Mouse (Mus musculus): ENCODE measurements around the gene Tnnt2. TPM values are rescaled to one million over a fixed set of nuclear protein-coding genes. Genes with fewer than 3 reads are reported as not detected.

The Tnnt2 gene
- polyA plus RNA-seq, 1 experiment from 2014 or later, result 10.4 TPM

DNA sequence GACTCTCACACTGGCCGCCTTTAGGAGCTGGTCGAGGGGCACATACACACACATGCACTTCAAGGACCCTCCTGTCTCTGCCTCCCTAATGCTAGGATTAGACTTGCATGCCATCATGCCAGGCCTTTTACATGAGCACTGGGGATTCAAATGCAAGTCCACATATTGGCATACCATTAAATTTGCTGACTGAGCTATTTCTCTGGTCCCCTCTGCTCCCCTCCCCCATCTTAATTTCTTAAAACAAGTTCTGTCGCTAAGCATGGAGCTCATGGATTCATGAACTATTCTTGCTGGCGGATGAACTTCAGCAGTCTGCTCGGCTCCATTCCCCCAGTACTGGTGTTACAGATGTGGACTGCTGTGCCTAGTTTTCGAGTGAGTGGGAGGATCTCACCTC is 56.6 kb downstream of the Tnnt2 start:
- Histone ChIP-seq H3K27me3 (ENCODE audit: control insufficient read depth, insufficient read depth, low read length) (no peaks in the 10 kb centered on the region), H3K27ac (ENCODE audit: low read length) (no peak overlapping the region), H3K9me3 (ENCODE audit: control insufficient read depth, low read depth, low read length) (no peaks in the 10 kb centered on the region), H3K4me3 (ENCODE audit: low read depth, low read length) (no peak overlapping the region), H3K9ac (replicated peaks; ENCODE audit: low read depth, low read length) (no peak overlapping the region), H3K36me3 (ENCODE audit: control insufficient read depth, insufficient read depth, low read length) (no peaks in the 10 kb centered on the region), H3K4me2 (replicated peaks; ENCODE audit: low read depth, low read length) (no peak overlapping the region), H3K4me1 (ENCODE audit: control insufficient read depth, insufficient read depth, low read length) (no peaks in the 10 kb centered on the region)
- WGBS, result 76% methylated on average over 6 of the region's 6 CpGs
- ATAC-seq (ENCODE audit: insufficient number of reproducible peaks, insufficient read depth, low FRiP score, low read depth), result no peak

DNA sequence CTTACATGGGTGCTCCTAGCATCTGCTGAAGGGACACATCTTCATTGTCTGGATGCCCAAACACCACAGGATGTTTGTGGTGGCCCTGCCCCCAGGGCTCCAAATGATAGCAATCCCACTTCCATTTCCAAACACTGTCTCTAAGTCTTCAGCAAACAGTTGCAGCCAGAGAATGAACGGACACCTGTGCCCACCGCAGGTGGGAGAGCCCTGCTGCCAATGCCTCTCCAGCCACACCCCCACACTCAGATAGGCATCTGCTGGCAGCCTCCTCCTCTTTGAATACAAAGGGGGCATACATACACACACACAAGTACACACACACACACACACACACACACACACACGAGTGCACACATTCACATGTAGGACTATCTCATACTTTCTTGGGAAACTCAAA is 57.2 kb downstream of the Tnnt2 start:
- Histone ChIP-seq H3K9ac (replicated peaks; ENCODE audit: low read depth, low read length) (no peak overlapping the region), H3K4me3 (ENCODE audit: low read depth, low read length) (no peak overlapping the region), H3K27me3 (ENCODE audit: control insufficient read depth, insufficient read depth, low read length) (no peaks in the 10 kb centered on the region), H3K27ac (ENCODE audit: low read length) (no peak overlapping the region), H3K9me3 (ENCODE audit: control insufficient read depth, low read depth, low read length) (no peaks in the 10 kb centered on the region), H3K4me1 (ENCODE audit: control insufficient read depth, insufficient read depth, low read length) (no peaks in the 10 kb centered on the region), H3K4me2 (replicated peaks; ENCODE audit: low read depth, low read length) (no peak overlapping the region), H3K36me3 (ENCODE audit: control insufficient read depth, insufficient read depth, low read length) (no peaks in the 10 kb centered on the region)
- 83% methylated on average over 3 of the region's 3 CpGs for WGBS
- ATAC-seq (ENCODE audit: insufficient number of reproducible peaks, insufficient read depth, low FRiP score, low read depth), result no peak

DNA sequence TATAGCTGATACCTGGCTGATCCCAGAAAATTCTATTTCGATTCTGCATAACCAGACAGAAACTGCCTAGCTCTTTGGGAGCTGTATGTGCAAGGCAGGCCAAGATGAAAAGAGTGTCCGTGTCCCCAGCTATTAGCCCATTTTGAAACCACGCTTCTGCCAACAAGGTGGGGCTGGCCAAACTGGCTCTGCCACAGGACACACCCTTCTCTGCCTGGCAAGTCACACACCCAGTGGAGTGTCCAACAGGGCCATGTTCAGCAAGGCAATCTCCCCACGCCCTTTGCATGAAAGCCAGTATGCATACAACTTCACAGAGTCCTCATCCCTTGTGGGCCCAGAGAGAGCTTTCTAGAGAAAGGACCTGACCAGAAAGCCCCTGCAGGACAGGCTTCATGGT is 59.2 kb downstream of the Tnnt2 start:
- H3K36me3 ChIP-seq (ENCODE audit: control insufficient read depth, insufficient read depth, low read length), result no peaks in the 10 kb centered on the region

DNA sequence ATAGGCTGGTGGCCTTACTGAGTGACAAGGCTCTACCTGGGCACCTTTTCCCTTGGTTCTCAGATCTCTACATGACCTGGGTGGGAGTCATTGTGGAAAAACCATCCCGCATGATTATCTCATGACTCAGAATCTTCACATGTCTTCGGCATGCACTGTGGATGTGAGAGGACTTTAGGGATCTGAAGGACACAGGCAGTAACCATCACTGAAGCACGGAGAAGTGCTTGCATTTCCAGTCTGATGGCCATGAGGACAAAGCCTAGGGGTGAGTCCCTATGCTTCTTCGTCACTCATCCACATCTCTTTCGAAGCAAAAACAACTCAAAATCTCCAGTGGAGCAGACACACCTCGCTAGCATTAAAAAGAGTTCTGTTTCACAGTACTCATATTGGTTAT is 63.1 kb downstream of the Tnnt2 start:
- ATAC-seq (ENCODE audit: insufficient number of reproducible peaks, insufficient read depth, low FRiP score, low read depth), result no peak
- Histone ChIP-seq H3K4me3 (ENCODE audit: low read depth, low read length) (no peak overlapping the region), H3K4me1 (ENCODE audit: control insufficient read depth, insufficient read depth, low read length) (no peaks in the 10 kb centered on the region), H3K9ac (replicated peaks; ENCODE audit: low read depth, low read length) (no peak overlapping the region), H3K4me2 (replicated peaks; ENCODE audit: low read depth, low read length) (no peak overlapping the region), H3K36me3 (ENCODE audit: control insufficient read depth, insufficient read depth, low read length) (no peaks in the 10 kb centered on the region), H3K27me3 (ENCODE audit: control insufficient read depth, insufficient read depth, low read length) (no peaks in the 10 kb centered on the region), H3K27ac (ENCODE audit: low read length) (no peak overlapping the region), H3K9me3 (ENCODE audit: control insufficient read depth, low read depth, low read length) (no peaks in the 10 kb centered on the region)
- WGBS, result 90% methylated on average over 6 of the region's 6 CpGs

More for the DNA sequence above, 59.2 kb downstream of the Tnnt2 start:
- H3K4me1 ChIP-seq (ENCODE audit: control insufficient read depth, insufficient read depth, low read length), result no peaks in the 10 kb centered on the region
- H3K4me2 ChIP-seq (replicated peaks; ENCODE audit: low read depth, low read length), result no peak overlapping the region
- no peak for ATAC-seq (ENCODE audit: insufficient number of reproducible peaks, insufficient read depth, low FRiP score, low read depth)
- no peak overlapping the region for H3K9ac ChIP-seq (replicated peaks; ENCODE audit: low read depth, low read length)
- no peaks in the 10 kb centered on the region for H3K27me3 ChIP-seq (ENCODE audit: control insufficient read depth, insufficient read depth, low read length)
- no peak overlapping the region for H3K4me3 ChIP-seq (ENCODE audit: low read depth, low read length)
- no peak overlapping the region for H3K27ac ChIP-seq (ENCODE audit: low read length)
- whole genome bisulfite sequencing, result 74% methylated on average over 4 of the region's 4 CpGs
- H3K9me3 ChIP-seq (ENCODE audit: control insufficient read depth, low read depth, low read length), result no peaks in the 10 kb centered on the region

DNA sequence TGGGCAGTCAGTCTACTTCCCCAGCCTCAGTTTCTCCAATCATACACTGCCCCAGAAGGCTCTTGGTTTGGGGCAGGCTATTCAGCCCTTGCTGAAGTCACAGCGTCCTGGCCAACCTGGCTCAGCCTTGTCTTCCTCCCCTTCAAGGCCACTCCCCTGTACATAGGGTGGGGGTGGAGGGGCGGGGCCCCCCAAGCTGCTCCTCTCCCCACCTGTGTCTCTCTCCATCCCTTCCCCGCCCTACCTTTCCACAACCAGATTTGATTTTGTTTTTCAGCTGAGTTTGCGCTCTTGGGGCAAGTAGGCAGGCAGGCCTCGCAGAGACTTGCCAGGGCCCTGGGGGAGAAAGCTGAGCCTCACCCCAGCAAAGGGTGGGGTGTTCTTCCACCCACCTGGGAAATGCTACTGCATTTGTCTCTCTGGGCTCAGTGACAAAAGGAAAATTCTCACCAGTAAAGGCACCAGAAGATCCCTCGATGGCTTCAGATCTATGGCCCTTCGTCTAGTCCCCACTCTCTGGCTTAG is 63.9 kb downstream of the Tnnt2 start:
- Histone ChIP-seq H3K27ac (ENCODE audit: low read length) (no peak overlapping the region), H3K4me2 (replicated peaks; ENCODE audit: low read depth, low read length) (no peak overlapping the region), H3K4me1 (ENCODE audit: control insufficient read depth, insufficient read depth, low read length) (no peaks in the 10 kb centered on the region), H3K27me3 (ENCODE audit: control insufficient read depth, insufficient read depth, low read length) (no peaks in the 10 kb centered on the region), H3K36me3 (ENCODE audit: control insufficient read depth, insufficient read depth, low read length) (no peaks in the 10 kb centered on the region), H3K9ac (replicated peaks; ENCODE audit: low read depth, low read length) (no peak overlapping the region), H3K4me3 (ENCODE audit: low read depth, low read length) (no peak overlapping the region), H3K9me3 (ENCODE audit: control insufficient read depth, low read depth, low read length) (no peaks in the 10 kb centered on the region)
- ATAC-seq (ENCODE audit: insufficient number of reproducible peaks, insufficient read depth, low FRiP score, low read depth), result no peak
- whole genome bisulfite sequencing, result 44% methylated on average over 7 of the region's 7 CpGs

Other genes with a start within 250 kb of the Tnnt2 start
- 25.6 and 25.8 TPM in 2 replicates for gene Nav1, start 229.1 kb upstream of the Tnnt2 start, polyA plus RNA-seq (2014; fragmentation: Nextera tagmentation; extraction: Ambion mirVana)
- gene Csrp1, start 116.3 kb upstream of the Tnnt2 start, polyA plus RNA-seq (2014; fragmentation: Nextera tagmentation; extraction: Ambion mirVana), result 232 and 265 TPM in 2 replicates
- gene Phlda3, start 70.2 kb upstream of the Tnnt2 start, polyA plus RNA-seq (2014; fragmentation: Nextera tagmentation; extraction: Ambion mirVana), result 82.1 and 86.8 TPM in 2 replicates
- 1.9 and 3.2 TPM in 2 replicates for gene Tnni1, start 56.9 kb upstream of the Tnnt2 start, polyA plus RNA-seq (2014; fragmentation: Nextera tagmentation; extraction: Ambion mirVana)
- 58.2 and 60.5 TPM in 2 replicates for gene Lad1, start 17.8 kb upstream of the Tnnt2 start, polyA plus RNA-seq (2014; fragmentation: Nextera tagmentation; extraction: Ambion mirVana)
- gene Pkp1, start 82.9 kb downstream of the Tnnt2 start, polyA plus RNA-seq (2014; fragmentation: Nextera tagmentation; extraction: Ambion mirVana), result 5.7 and 7.5 TPM in 2 replicates
- gene Igfn1, start 170.0 kb downstream of the Tnnt2 start, polyA plus RNA-seq (2014; fragmentation: Nextera tagmentation; extraction: Ambion mirVana), result 0.13 and 0.19 TPM in 2 replicates
- gene Tmem9, start 171.8 kb downstream of the Tnnt2 start, polyA plus RNA-seq (2014; fragmentation: Nextera tagmentation; extraction: Ambion mirVana), result 127 and 136 TPM in 2 replicates
- gene Ascl5, start 214.4 kb downstream of the Tnnt2 start, polyA plus RNA-seq (2014; fragmentation: Nextera tagmentation; extraction: Ambion mirVana), result 0.97 and 1.2 TPM in 2 replicates
- gene Cacna1s, start 216.4 kb downstream of the Tnnt2 start, polyA plus RNA-seq (2014; fragmentation: Nextera tagmentation; extraction: Ambion mirVana), result not detected in 2 replicates

Data from stomach, embryonic 14.5 days (tissue).